Mouse (Mus musculus): ENCODE results near the gene Csnk1g2. TPM values are rescaled to one million over a fixed set of nuclear protein-coding genes. Genes with fewer than 3 reads are reported as not detected.
A peak's percentile ranks its signal among the peaks of the same experiment; 100 is the strongest.

The Csnk1g2 gene
- polyA plus RNA-seq, 1 experiment from 2014 or later = 65.0 TPM

- Histone ChIP-seq H3K4me2 (ENCODE audit: low read length) (peak overlapping the region; percentile 77), H3K27ac (replicated peaks in 1 of 2; ENCODE audit: control insufficient read depth in 1 of 2, insufficient read depth in 1 of 2, low read depth in 2 of 2, low read length in 2 of 2) (peak overlapping the region in 1 of 2 experiments; percentile 72; a peak in 2 of 4 replicates), H3K4me3 (ENCODE audit: control insufficient read depth in 1 of 2, insufficient read depth in 1 of 2, low read depth in 1 of 2, low read length in 2 of 2) (peak overlapping the region; percentile 71 to 93), H3K4me1 (ENCODE audit: control insufficient read depth in 2 of 2, insufficient read depth in 2 of 2, low read length in 2 of 2) (peaks cover 12 to 25% of the 10 kb centered on the region in 2 experiments), H3K36me3 (ENCODE audit: control insufficient read depth, insufficient read depth, low read length) (peaks cover 6% of the 10 kb centered on the region; the same call in 1 of the 2 replicates), H3K27me3 (ENCODE audit: control insufficient read depth, insufficient read depth, low read length) (no peaks in the 10 kb centered on the region), H3K9me3 (ENCODE audit: control insufficient read depth, low read length) (no peaks in the 10 kb centered on the region), H3K9ac (ENCODE audit: low read length) (peak overlapping the region; percentile 94)
- ATAC-seq (ENCODE audit: insufficient number of reproducible peaks, insufficient read depth, low FRiP score, low read depth) = 0 out of 2 replicates have a peak, but pooled peaks have one; percentile 7
- 4% methylated on average over 12 of the region's 12 CpGs for WGBS
These were observed 32.9 kb downstream of the Csnk1g2 start for GRCm38 (mm10) chr10:80655406-80656129.

GRCm38 (mm10) chr10:80656130-80656862 is 33.7 kb downstream of the Csnk1g2 start:
- H3K4me2 ChIP-seq (ENCODE audit: low read length) = peak overlapping the region; percentile 77
- peak overlapping the region; percentile 71 to 93 for H3K4me3 ChIP-seq (ENCODE audit: control insufficient read depth in 1 of 2, insufficient read depth in 1 of 2, low read depth in 1 of 2, low read length in 2 of 2)
- peak; percentile 84 for ATAC-seq (ENCODE audit: insufficient number of reproducible peaks, insufficient read depth, low FRiP score, low read depth)
- H3K9ac ChIP-seq (ENCODE audit: low read length) = peak overlapping the region; percentile 94
- no peaks in the 10 kb centered on the region for H3K27me3 ChIP-seq (ENCODE audit: control insufficient read depth, insufficient read depth, low read length)
- no peaks in the 10 kb centered on the region for H3K9me3 ChIP-seq (ENCODE audit: control insufficient read depth, low read length)
- WGBS = under 1% methylated on average over 69 of the region's 72 CpGs
- peaks cover 12 to 25% of the 10 kb centered on the region in 2 experiments for H3K4me1 ChIP-seq (ENCODE audit: control insufficient read depth in 2 of 2, insufficient read depth in 2 of 2, low read length in 2 of 2)
- H3K36me3 ChIP-seq (ENCODE audit: control insufficient read depth, insufficient read depth, low read length) = peaks cover 6% of the 10 kb centered on the region; the same call in 1 of the 2 replicates
- H3K27ac ChIP-seq (replicated peaks in 1 of 2; ENCODE audit: control insufficient read depth in 1 of 2, insufficient read depth in 1 of 2, low read depth in 2 of 2, low read length in 2 of 2) = peak overlapping the region; percentile 82

GRCm38 (mm10) chr10:80656863-80657623 is 34.4 kb downstream of the Csnk1g2 start, which contains the start of gene Btbd2:
TSS of gene Btbd2 (minus strand) at chr10:80657071.
- WGBS = 25% methylated on average over 15 of the region's 15 CpGs
- H3K9ac ChIP-seq (ENCODE audit: low read length) = peak within 1 kb of the TSS; percentile 94
- H3K9me3 ChIP-seq (ENCODE audit: control insufficient read depth, low read length) = no peaks in the 10 kb centered on the region
- H3K4me2 ChIP-seq (ENCODE audit: low read length) = peak within 1 kb of the TSS; percentile 77
- H3K36me3 ChIP-seq (ENCODE audit: control insufficient read depth, insufficient read depth, low read length) = peaks cover 3% of the 10 kb centered on the region; the same call in 1 of the 2 replicates
- H3K27ac ChIP-seq (replicated peaks in 1 of 2; ENCODE audit: control insufficient read depth in 1 of 2, insufficient read depth in 1 of 2, low read depth in 2 of 2, low read length in 2 of 2) = peak within 1 kb of the TSS; percentile 82
- peaks cover 12 to 25% of the 10 kb centered on the region in 2 experiments for H3K4me1 ChIP-seq (ENCODE audit: control insufficient read depth in 2 of 2, insufficient read depth in 2 of 2, low read length in 2 of 2)
- H3K27me3 ChIP-seq (ENCODE audit: control insufficient read depth, insufficient read depth, low read length) = no peaks in the 10 kb centered on the region
- peak within 1 kb of the TSS; percentile 71 to 93 for H3K4me3 ChIP-seq (ENCODE audit: control insufficient read depth in 1 of 2, insufficient read depth in 1 of 2, low read depth in 1 of 2, low read length in 2 of 2)
- ATAC-seq (ENCODE audit: insufficient number of reproducible peaks, insufficient read depth, low FRiP score, low read depth) = no peak

GRCm38 (mm10) chr10:80658194-80658840 is 35.7 kb downstream of the Csnk1g2 start:
- H3K9me3 ChIP-seq (ENCODE audit: control insufficient read depth, low read length) = no peaks in the 10 kb centered on the region
- H3K27ac ChIP-seq (replicated peaks in 1 of 2; ENCODE audit: control insufficient read depth in 1 of 2, insufficient read depth in 1 of 2, low read depth in 2 of 2, low read length in 2 of 2) = no peak overlapping the region
- no peak for ATAC-seq (ENCODE audit: insufficient number of reproducible peaks, insufficient read depth, low FRiP score, low read depth)
- no peak overlapping the region for H3K4me2 ChIP-seq (ENCODE audit: low read length)
- WGBS = 83% methylated on average over 14 of the region's 14 CpGs
- no peak overlapping the region for H3K9ac ChIP-seq (ENCODE audit: low read length)
- no peak overlapping the region for H3K4me3 ChIP-seq (ENCODE audit: control insufficient read depth in 1 of 2, insufficient read depth in 1 of 2, low read depth in 1 of 2, low read length in 2 of 2)
- H3K36me3 ChIP-seq (ENCODE audit: control insufficient read depth, insufficient read depth, low read length) = no peaks in the 10 kb centered on the region
- no peaks in the 10 kb centered on the region for H3K27me3 ChIP-seq (ENCODE audit: control insufficient read depth, insufficient read depth, low read length)
- peaks cover 13 to 29% of the 10 kb centered on the region in 2 experiments for H3K4me1 ChIP-seq (ENCODE audit: control insufficient read depth in 2 of 2, insufficient read depth in 2 of 2, low read length in 2 of 2)

GRCm38 (mm10) chr10:80658841-80659202 is 36.2 kb downstream of the Csnk1g2 start:
- no peaks in the 10 kb centered on the region for H3K36me3 ChIP-seq (ENCODE audit: control insufficient read depth, insufficient read depth, low read length)
- H3K27ac ChIP-seq (replicated peaks in 1 of 2; ENCODE audit: control insufficient read depth in 1 of 2, insufficient read depth in 1 of 2, low read depth in 2 of 2, low read length in 2 of 2) = no peak overlapping the region
- peak overlapping the region; percentile 47; the same call in 1 of the 2 replicates for H3K4me2 ChIP-seq (ENCODE audit: low read length)
- H3K4me3 ChIP-seq (ENCODE audit: control insufficient read depth in 1 of 2, insufficient read depth in 1 of 2, low read depth in 1 of 2, low read length in 2 of 2) = no peak overlapping the region
- ATAC-seq (ENCODE audit: insufficient number of reproducible peaks, insufficient read depth, low FRiP score, low read depth) = no peak
- H3K9me3 ChIP-seq (ENCODE audit: control insufficient read depth, low read length) = no peaks in the 10 kb centered on the region
- peaks cover 18 to 34% of the 10 kb centered on the region in 2 experiments for H3K4me1 ChIP-seq (ENCODE audit: control insufficient read depth in 2 of 2, insufficient read depth in 2 of 2, low read length in 2 of 2)
- H3K9ac ChIP-seq (ENCODE audit: low read length) = peak overlapping the region; percentile 51; the same call in 1 of the 2 replicates
- H3K27me3 ChIP-seq (ENCODE audit: control insufficient read depth, insufficient read depth, low read length) = no peaks in the 10 kb centered on the region
- WGBS = 65% methylated on average over 4 of the region's 4 CpGs

- ATAC-seq (ENCODE audit: insufficient number of reproducible peaks, insufficient read depth, low FRiP score, low read depth) = no peak
- peak overlapping the region; percentile 51 for H3K9ac ChIP-seq (ENCODE audit: low read length)
- H3K4me1 ChIP-seq (ENCODE audit: control insufficient read depth in 2 of 2, insufficient read depth in 2 of 2, low read length in 2 of 2) = peaks cover 22 to 36% of the 10 kb centered on the region in 2 experiments
- H3K36me3 ChIP-seq (ENCODE audit: control insufficient read depth, insufficient read depth, low read length) = no peaks in the 10 kb centered on the region
- H3K9me3 ChIP-seq (ENCODE audit: control insufficient read depth, low read length) = no peaks in the 10 kb centered on the region
- H3K27ac ChIP-seq (replicated peaks in 1 of 2; ENCODE audit: control insufficient read depth in 1 of 2, insufficient read depth in 1 of 2, low read depth in 2 of 2, low read length in 2 of 2) = no peak overlapping the region
- H3K4me3 ChIP-seq (ENCODE audit: control insufficient read depth in 1 of 2, insufficient read depth in 1 of 2, low read depth in 1 of 2, low read length in 2 of 2) = peak overlapping the region in 1 of 2 experiments; percentile 17; a peak in 2 of 4 replicates
- H3K27me3 ChIP-seq (ENCODE audit: control insufficient read depth, insufficient read depth, low read length) = no peaks in the 10 kb centered on the region
- H3K4me2 ChIP-seq (ENCODE audit: low read length) = peak overlapping the region; percentile 47
- 11% methylated on average over 10 of the region's 10 CpGs for WGBS
These were observed 36.6 kb downstream of the Csnk1g2 start for GRCm38 (mm10) chr10:80659213-80659612.

GRCm38 (mm10) chr10:80661149-80661548 is 38.5 kb downstream of the Csnk1g2 start:
- no peaks in the 10 kb centered on the region for H3K27me3 ChIP-seq (ENCODE audit: control insufficient read depth, insufficient read depth, low read length)
- no peak overlapping the region for H3K4me2 ChIP-seq (ENCODE audit: low read length)
- H3K9me3 ChIP-seq (ENCODE audit: control insufficient read depth, low read length) = no peaks in the 10 kb centered on the region
- H3K4me3 ChIP-seq (ENCODE audit: control insufficient read depth in 1 of 2, insufficient read depth in 1 of 2, low read depth in 1 of 2, low read length in 2 of 2) = no peak overlapping the region
- ATAC-seq (ENCODE audit: insufficient number of reproducible peaks, insufficient read depth, low FRiP score, low read depth) = no peak
- H3K9ac ChIP-seq (ENCODE audit: low read length) = no peak overlapping the region
- H3K27ac ChIP-seq (replicated peaks in 1 of 2; ENCODE audit: control insufficient read depth in 1 of 2, insufficient read depth in 1 of 2, low read depth in 2 of 2, low read length in 2 of 2) = no peak overlapping the region
- peaks cover 8% of the 10 kb centered on the region for H3K36me3 ChIP-seq (ENCODE audit: control insufficient read depth, insufficient read depth, low read length)
- WGBS = 31% methylated on average over 5 of the region's 5 CpGs
- H3K4me1 ChIP-seq (ENCODE audit: control insufficient read depth in 2 of 2, insufficient read depth in 2 of 2, low read length in 2 of 2) = peaks cover 26 to 40% of the 10 kb centered on the region in 2 experiments

All from heart, embryonic 14.5 days (tissue).